Mouse (Mus musculus) adipocyte (in vitro differentiated cells): ENCODE data around the gene Naa40.
A peak's percentile ranks its signal among the peaks of the same experiment; 100 is the strongest.

Source experiments
- DNase-seq: peaks from one replicate; pipeline ENCODE4 v3.0.0-alpha.2; 2016; ENCODE audit warnings: low spot score

Gene Naa40

DNA sequence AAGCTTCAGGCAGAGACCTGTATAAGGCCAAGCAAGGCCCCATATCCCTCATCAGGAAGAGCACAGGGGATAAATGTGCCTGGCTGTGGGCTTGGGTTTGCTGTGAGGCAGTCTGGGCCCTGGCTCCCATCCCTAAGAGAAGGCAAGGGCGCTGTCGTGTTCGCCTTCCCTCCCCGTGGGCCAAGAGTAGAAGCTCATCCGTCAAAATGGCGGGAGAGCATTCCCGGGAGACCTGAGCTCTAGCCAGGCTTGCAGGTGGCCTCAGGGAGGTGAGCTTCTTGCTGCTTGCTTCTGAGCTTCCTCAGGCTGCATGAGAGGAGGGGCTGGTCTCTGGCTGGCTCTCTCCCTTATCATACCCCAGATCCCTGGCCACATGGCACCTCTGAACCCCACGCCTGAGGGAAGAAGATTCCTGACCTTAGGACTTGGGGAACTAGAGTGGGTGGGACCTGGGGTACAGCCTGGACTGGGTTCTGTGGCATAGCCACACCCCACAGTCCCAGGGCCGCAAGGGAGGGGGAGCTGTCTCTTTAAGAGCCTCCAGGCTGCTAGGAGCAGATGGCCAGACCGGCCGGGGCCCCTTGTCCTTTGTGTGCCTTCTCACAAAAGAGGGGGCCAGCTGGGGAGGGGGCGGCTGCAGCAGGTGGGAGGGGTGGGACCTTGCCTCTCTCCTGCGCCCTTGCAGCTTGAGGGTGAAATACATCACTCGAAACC lies 24.7 kb upstream of the Naa40 start:
- no peak for DNase-seq

DNA sequence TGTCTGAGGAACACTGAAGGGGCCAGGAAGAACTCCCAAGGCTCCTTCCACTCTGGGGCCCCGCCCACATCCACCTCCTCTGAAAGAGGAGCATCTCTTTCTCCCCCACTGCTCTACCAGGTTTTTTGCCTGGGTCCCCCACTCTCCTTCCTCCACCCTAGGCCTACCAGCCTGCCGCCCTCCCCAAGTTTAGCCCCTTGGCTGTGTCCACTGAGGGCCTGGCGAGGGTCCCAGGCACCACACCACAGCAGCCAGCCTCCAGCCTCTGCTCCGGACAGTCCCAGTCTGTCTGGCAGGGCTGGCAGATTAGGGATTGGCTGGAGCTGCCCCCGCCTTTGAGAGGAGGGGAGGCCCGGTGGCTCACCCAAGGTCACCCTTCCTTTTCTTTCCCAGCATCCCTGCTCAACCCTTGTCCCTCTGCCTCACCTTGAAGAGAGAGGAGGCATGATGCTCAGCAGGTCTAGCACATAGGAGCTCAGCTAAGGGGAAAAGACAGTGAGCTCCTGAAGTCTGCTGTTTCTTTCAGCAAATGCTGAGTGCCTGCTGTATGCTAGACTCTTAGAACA lies 23.9 kb upstream of the Naa40 start:
- DNase-seq = no peak

- peak; percentile 82 for DNase-seq
These were observed 23.2 kb upstream of the Naa40 start for GRCm38 (mm10) chr19:7264088-7264765.

GRCm38 (mm10) chr19:7262592-7262991 lies 21.6 kb upstream of the Naa40 start:
- DNase-seq = no peak

DNA sequence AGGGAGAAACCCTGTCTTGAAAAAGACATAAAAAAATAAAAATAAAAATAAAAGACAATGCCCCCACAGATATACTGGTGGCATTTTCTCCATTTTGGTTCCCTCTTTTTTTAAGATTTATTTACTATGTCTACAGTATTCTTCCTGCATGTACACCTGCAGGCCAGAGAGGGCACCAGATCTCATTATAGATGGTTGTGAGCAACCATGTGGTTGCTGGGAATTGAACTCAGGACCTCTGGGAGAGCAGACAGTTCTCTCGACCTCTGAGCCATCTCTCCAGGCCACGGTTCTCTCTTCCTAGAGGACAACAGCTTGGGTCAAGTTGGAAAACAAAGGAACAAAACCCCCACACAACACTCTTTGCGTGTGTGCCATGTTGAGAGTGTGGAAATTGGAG lies 21.0 kb upstream of the Naa40 start:
- DNase-seq = no peak

GRCm38 (mm10) chr19:7261476-7261875 lies 20.5 kb upstream of the Naa40 start:
- no peak for DNase-seq

- DNase-seq = peak; percentile 82
These were observed 16.9 kb upstream of the Naa40 start for GRCm38 (mm10) chr19:7257881-7258280.

DNA sequence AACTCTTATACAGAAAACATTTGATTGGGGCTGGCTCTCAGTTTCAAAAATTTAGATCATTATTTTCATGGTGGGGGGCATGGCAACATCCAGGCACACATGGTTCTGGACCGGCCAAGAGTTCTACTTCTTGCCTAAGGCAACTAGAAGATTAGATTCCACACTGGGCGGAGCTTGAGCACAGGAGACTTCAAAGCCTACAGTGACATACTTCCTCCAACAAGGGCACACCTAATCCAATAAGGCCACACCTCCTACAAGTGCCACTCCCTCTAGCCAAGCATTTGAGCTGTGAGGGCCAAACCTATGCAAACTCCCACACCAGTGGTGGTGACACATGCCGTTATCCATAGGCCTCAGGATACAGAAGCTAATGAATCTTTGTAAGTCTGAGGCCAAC lies 5.0 kb upstream of the Naa40 start:
- DNase-seq = no peak

- no peak for DNase-seq
These were observed 692 bp downstream of the Naa40 start for GRCm38 (mm10) chr19:7240291-7240690.

DNA sequence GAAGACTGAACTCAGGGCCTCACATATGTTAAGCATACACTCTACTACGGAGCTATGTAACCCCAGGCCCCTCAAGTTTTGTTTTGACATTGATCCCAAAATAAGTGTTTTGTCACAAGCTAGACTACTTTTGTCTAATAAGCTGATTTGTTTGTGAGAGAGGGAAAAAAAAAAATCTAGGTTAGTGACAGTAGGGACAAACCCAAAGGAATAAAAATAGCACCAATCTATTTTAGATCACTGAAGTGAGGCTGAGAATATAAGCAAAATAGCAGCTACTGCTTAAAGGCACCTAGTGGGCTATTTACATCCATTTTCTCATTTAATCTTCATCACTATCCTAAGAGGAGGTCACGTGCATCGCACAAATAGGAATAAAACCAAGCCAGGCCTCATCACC lies 1.4 kb downstream of the Naa40 start:
- DNase-seq = no peak

GRCm38 (mm10) chr19:7236742-7237141 lies 4.2 kb downstream of the Naa40 start:
- no peak for DNase-seq

DNA sequence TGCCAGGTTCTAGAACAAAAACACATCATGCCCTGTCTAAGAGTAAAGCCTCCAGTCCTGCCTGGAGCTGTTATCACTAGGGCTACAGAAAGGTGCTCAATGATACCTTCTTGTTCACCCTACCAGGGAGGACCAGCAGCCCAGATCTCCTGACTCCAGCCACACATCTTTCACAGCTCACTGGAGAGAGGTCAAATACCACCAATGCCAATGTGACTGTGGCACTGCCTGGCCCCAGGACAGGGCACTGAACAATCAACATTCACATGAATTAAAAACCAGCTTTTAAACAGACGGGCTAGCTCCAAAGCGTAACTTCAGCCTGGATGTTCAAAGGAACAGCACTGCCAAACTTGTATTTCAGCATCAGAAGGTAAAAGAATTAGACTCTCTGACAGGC lies 5.0 kb downstream of the Naa40 start:
- DNase-seq = no peak

GRCm38 (mm10) chr19:7235461-7235860 lies 5.5 kb downstream of the Naa40 start:
- DNase-seq = no peak

- peak; percentile 94 for DNase-seq
These were observed 6.3 kb downstream of the Naa40 start for GRCm38 (mm10) chr19:7234537-7235221.

GRCm38 (mm10) chr19:7226511-7226914 lies 14.5 kb downstream of the Naa40 start:
- DNase-seq = peak; percentile 88

DNA sequence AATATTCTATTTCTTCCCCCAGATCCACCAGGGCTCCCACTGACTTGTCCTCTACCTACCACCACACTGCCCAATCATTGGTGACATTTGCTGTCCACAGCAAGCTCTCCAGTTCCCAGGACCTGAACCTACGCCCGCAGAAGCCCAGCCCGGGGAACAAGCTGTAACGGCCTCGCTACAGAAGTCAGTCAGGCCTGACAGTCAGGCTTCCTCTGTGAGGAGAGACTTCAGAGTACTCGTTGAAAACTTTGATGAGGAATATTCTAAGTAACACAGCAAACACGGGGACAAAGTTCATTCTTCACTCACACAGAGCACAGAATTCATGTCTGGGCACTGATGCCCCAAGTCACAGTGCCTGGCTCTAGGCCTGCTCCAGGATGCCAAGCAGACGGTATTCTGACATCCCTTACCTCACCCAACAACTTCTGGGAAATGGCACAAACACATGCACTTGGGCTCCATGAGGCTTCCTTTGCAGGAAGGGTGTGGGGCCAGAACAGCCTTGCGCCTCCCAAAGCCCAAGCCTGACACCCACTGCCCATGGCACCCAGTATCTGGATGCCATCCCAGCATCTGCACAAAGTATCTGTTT lies 15.8 kb downstream of the Naa40 start:
- DNase-seq = peak; percentile 69

GRCm38 (mm10) chr19:7224253-7224652 lies 16.7 kb downstream of the Naa40 start:
- DNase-seq = no peak

GRCm38 (mm10) chr19:7223488-7223887 lies 17.5 kb downstream of the Naa40 start:
- peak; percentile 40 for DNase-seq

DNA sequence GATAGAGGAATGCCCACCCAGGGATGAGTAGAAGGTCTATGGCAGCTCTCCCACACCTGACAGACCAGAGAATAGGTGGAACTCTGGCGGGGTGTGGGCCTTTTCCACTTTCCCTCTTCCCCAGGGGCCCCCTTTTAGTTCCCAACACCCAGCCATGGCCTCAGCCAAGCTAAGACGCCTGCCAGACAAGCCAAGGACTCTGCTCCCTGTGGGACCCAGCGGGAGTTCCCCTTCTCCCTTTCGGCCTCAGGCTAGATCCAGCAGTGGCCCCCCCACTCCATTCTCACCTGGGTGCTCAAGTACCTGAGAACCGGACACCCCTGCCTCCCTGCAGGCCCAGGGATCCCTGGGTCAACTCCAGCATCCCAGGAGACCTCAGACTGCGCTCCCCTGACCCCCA lies 18.8 kb downstream of the Naa40 start:
- no peak for DNase-seq

DNA sequence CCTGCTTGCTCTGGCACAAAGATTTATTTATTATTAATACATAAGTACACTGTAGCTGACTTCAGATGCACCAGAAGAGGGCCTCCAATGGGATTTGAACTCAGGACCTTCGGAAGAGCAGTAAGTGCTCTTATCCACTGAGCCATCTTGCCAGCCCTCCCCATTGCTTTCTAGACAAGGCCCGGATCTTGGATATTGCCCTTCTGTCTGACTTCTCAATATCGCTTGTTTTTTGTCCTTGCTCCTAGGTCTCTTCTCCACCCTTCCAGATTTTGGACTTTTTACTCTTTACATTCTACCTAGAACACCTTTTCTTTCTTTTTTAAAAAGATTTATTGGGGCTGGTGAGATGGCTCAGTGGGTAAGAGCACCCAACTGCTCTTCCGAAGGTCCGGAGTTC lies 22.2 kb downstream of the Naa40 start:
- DNase-seq = no peak

- DNase-seq = no peak
These were observed 23.1 kb downstream of the Naa40 start for GRCm38 (mm10) chr19:7217926-7218267.

GRCm38 (mm10) chr19:7217162-7217925 lies 23.6 kb downstream of the Naa40 start, which contains the start of gene Cox8a:
Gene Cox8a, minus strand, starts transcription at chr19:7217616.
- peak; percentile 100 for DNase-seq
